Mouse (Mus musculus) left cerebral cortex, postnatal 14 days (tissue): Measurements from ENCODE around the gene Adcy5. TPM values are rescaled to one million over a fixed set of nuclear protein-coding genes. Genes with fewer than 3 reads are reported as not detected.
A peak's percentile ranks its signal among the peaks of the same experiment; 100 is the strongest.

Experiments used
- DNase-seq, 2 experiments: peaks; one replicate each; pipeline ENCODE4 v3.0.0; 2021 to 2022; ENCODE audit warnings: low spot score in 2 of 2, mixed read lengths in 1 of 2
- intact Hi-C: fragments of 180-260 bp; cut with DNase I; formaldehyde crosslinking; loops from one replicate; pipeline ENCODE4 v1.15.1; 2025
- total RNA-seq, 2 experiments: library from RNA; stranded (reverse); gene quantifications; 2 replicates each; pipeline ENCODE4 v1.2.3; 2021

Gene Adcy5
- total RNA-seq, 2 experiments from 2014 or later = 87.4 to 95.7 TPM

DNA sequence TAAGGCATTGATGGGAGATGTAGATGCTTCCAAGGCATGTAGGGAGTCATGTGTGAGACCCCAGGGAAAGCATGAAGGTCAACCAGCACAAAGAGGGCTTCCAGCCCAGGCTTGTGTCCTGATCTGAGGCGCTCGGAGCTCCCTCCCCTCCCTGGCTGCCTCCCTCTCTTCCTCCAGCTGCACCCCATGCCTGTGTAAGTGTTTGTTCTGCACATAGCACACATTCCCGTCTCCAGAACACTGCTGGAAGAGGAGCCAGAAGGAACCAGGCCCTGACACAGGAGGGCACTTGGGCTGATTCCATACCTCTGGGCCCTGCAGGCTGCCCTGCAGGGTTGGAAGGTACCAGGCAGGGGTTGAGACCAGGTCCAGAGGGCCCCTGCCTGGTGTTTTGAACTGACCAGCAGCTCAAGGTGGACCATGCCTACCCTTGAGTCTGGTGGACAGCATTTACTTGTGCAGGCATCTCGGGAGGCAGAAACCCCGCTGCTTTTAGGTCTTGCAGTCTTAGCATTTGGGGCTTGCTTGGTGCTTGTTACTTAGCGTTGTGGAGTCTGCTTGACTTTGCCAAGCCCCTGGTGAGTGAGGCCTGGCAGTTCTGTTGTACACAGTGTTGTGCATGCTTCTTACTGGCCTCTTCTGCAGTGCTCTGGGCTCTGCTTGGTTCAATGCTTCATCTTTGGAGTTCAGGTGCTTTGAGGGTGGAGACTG, 45.2 kb downstream of the Adcy5 start:
- intact Hi-C loops = no loop called here
- DNase-seq = no peak

DNA sequence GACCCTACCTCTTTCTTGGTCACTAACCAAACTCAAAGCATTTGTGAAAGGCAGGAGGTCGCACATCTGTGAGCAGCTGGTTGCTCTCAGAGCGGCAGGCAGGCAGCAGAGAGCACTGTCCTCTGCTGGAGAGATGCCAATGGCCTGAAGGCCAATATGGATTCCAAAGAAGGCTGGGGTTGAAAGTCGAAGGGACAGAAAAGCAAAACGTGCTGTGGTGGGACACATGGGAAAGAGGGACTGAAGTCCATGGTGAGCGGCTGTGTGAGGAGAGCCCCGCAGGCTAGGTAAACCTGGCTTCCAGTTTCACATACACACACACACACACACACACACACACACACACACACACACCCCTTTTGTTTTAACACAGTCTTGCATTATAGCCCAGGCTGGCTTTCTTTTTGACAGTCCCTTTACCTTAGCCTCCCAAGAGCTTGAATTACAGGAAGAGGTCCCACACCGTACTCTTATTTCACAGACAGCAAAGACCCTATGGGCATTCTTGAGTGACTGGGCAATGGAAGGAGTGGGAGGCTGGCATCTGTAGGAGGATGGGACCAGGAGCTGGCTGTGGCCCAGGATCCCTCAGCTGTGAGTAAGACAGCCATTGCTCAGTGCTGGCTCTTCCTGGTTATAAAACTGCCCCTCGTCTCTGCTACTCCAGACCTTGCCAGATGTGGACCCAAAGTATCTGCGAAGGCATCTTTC, 45.9 kb downstream of the Adcy5 start:
- DNase-seq = peak in 1 of 2 experiments; percentile 28
- intact Hi-C loops = no loop called here

DNA sequence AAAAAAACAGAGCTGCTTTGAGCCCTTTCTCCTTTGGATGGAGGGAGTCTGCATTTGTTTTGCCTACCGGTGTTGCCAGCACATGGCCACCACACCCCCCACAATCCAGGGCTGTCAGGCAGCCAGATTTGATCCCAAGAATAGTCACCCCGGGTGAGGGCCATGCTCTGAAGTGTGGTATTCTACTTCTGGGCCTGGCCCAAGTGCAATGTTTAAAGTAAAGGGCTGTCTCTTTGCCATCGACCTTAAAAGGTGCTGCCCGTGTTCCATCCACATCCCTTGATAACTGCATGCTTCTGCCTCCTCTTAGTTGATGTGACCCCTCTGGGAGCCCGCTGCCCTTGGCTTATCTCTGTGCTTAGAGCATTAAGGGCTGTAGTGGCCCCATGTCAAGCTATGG, 46.6 kb downstream of the Adcy5 start:
- DNase-seq = no peak
- intact Hi-C loops = no loop called here

DNA sequence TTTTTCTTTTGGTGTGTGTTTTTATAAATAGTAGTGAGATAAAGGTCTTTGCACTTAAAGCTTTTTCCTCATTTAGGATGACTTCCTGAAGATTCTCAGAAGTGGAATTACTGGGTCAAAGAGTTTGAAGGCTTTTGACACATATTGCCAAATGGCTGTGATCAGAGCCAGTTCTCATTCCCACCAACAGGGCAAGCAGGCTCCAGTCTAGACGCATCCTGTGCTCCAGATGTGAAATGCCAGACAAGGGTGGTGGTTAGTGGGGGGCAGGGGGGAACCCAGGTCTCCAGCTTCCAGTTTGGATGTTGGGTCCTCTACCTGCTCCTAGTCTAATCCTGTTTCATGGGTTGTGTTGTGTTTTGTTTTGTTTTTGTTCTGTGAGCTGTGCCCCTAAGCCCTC, 48.8 kb downstream of the Adcy5 start:
- no peak for DNase-seq
- intact Hi-C loops = no loop called here

DNA sequence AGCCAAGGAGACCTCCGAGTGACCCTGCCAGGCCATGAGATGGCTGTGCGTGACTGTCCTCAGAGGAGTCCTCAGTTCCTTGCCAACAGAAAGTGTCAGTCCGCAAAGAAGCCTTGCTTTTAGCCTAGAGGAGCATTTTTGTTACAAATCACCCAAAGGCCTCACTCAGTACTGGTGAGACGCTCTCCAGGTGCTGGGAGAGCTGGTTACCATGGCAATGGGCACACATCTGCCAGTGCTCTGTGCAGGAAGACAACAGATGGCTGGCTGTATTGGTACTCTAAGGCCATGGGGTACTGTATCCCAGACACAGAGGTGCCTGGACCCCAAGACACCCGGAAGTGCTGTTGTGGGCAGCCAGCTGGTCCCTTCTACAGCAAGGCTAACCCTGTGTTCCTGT, 51.0 kb downstream of the Adcy5 start:
- intact Hi-C loops = no loop called here
- no peak for DNase-seq

DNA sequence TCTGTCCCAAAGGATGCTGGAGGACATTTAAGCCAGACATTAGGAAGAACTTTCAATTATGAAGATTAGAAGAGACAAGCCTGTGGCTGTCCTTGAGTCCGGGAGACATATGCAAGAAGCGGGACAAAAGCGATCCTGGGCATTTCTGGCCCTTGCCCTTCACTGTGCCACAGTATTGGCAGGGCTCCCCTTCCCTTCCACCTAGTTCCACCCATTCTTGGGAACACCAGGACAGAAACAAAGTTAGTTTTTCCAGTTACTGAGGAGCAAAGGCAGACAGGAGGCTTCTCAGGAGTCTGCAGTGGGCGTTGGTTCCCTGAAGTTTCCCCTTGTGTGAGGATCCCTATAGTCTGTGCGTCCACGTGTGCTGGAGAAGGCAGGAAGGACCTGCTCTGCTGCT, 51.7 kb downstream of the Adcy5 start:
- intact Hi-C loops = no loop called here
- no peak for DNase-seq

DNA sequence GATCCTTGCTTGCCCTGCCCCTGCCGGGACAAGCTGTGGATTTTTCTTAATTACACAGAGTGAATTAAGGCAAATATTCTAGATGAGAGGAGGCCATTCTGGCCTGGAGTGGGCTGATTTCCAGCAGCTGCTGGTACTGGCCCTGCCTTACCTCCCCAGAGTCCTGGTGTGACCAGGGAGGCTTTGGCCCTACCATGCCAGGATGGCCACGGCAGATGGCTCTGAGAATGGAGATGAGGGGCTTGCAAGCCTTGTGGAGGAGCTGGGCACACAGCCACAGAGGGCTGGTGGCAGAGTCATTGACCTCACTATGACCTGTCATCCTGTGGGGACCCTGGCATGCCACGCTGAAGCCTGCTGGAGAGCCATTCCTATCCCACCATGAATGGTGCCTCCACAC, 54.1 kb downstream of the Adcy5 start:
- DNase-seq = no peak
- intact Hi-C loops = no loop called here

DNA sequence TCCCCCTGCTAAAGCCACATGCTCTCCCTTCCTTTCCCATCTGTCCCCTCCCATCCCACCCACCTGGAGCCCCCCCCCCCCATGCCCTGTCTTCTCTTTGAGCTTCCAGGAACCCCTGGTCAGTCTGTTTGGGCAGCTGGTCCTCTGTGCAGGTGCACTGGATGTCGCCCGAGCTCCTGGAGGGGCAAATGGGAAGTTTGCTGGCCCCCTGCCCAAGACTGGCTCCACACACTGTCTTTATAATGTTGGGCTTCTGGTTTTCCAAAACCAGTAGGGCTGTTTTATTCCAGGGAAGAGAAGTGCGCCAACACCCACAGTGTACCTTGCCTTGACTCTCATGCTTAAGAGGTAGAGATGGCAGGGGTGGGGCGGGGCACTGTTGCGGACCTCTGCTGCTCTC, 55.1 kb downstream of the Adcy5 start:
- intact Hi-C loops = no loop called here
- DNase-seq = no peak

DNA sequence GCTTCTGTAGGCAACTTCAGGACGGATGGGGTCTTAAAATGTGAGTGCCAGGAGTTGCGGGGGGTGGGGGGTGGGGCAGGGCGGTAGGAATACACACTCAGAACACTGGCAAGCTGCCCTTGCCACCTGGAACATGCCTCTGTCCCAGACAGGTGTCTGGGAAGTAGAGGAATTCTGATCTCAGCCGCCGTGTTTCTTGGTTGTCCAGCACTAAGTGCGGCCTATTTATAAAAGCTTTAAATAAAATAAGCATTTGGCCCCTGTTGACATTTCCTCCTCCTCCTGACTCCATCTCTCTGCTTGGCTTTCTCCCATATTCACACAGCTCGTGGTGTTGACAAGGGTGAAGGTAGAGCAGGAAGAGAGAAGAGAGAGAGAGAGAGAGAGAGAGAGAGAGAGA, 60.4 kb downstream of the Adcy5 start:
- intact Hi-C loops = no loop called here
- DNase-seq = no peak

DNA sequence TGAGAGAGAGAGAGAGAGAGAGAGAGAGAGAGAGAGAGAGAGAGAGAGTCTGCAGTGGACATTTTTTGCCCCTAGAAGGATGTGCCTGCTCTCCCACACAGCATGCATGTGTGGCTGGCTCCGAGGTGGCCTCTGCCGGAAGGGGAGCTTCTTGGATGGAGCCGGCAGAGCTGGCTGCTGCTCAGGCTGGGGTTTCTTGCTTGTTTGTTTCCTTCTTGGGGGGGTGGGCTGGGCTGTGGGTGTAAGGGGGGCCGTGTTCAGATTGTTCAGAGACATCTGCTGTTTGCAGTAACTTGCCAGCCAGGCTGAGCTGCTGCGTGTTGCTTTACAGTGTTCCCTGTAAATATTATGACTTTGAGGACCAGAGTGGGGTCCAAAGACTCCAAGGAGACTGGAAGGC, 60.8 kb downstream of the Adcy5 start:
- intact Hi-C loops = no loop called here

DNA sequence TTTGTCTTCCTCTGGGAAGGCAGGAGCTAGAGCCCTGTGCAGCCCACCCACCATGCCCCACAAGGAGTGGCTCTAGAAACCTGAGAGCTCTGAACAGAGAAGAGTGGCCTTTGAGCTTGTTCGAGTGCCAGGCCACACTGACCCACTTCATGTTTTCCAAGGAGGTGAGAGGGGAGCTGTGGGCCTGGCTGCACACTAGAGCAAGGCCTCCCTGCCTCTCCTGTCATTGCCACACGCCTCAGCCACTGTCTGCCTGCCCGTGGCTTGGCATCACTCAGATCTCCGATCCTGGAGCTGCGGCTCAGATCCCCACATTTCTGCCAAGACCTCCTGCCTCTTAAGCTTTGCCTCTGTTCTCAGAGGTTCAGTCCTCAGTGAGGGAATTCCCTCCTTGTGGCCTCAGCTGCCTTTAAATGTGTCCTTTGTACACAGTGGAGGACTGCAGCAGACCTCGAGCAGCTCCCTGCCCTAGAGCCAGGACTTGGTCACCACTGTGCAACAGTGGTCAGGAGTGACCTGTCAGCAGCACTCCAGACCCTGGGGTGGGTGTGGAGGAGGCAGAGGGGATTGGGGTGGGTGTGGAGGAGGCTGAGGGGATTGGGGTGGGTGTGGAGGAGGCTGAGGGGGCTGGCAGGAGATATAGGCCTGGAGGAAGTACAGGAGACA, 62.3 kb downstream of the Adcy5 start:
- intact Hi-C loops = no loop called here
- no peak for DNase-seq

More for the DNA sequence above, 60.8 kb downstream of the Adcy5 start:
- peak; percentile 16 to 35 for DNase-seq

DNA sequence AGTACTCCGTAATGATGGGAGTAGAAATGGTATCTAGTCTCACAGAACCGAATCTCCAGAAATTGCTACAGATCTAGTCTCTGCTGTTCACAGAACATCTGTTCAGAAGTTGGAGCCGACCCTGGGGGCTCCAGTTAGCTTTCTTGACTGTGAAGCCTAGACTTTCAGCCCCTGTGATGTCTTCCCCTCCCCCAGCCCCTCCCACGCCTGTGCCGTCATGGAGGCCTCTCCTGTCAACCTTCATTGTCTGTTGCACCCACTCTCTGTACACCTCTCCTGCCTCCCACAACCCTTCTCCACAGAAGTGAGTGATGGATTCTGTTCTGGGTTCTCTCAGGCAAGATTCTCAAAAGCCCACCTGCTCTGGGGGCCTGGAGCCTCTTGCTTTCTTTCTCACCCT, 65.7 kb downstream of the Adcy5 start:
- DNase-seq = peak in 1 of 2 experiments; percentile 47
- intact Hi-C loops = no loop called here

DNA sequence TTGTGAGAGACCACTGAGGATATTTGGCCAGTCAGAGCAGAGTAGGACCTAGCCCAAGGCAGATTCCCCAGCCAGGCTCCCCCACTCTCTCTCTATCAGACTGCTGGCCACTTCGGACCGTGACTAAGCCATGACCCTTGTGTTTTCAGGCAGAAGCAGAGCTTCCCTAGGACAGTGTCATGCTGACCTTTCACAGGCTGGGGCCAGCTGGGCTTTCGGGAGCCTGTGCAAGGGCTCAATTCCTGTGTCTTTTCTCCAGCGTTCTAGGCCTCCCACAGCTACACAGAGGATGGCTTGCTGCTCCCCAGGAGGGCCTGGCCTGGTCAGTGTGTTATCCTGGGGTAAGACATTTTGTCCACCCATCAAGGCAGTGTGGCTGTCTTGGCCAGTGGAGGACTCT, 66.9 kb downstream of the Adcy5 start:
- DNase-seq = no peak
- intact Hi-C loops = no loop called here

DNA sequence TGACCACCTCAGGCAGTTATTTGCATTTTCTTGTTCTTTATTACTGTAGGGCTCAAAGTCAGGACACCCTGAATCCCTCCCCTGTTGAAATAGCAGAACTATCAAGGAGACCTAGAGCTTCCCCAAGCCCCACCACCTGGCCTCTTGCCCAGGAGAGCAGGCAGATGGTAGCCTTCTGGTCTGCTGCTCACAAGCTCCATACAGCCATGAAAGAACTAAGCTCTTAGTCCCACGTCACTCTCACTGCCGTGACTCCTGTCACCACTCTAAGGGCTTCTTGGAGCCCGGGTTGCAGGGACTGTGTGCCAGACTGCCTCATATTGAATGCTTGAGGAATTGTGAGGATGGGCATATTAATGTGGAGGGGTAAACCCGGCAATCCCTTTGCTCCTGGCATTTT, 69.3 kb downstream of the Adcy5 start:
- DNase-seq = no peak
- intact Hi-C loops = no loop called here

DNA sequence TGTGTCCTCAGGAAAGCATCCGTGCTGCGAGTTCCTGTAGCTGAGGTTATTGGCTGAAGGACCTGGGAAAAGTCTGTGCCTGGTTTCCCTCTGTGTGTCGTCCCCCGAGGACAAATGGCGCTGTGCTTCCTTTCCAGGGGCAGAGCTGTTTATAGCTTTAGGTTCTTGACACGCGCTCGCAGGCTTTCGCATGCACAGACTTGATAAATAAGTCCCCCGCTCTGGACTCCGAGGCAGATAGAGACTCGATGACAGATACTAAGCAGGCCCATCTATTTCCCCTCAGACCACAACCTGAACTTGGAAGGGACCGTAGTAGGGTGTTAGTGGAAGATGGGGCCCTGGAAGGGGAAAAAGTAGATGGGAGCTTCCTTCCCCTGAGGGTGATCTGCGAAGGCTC, 70.0 kb downstream of the Adcy5 start:
- no peak for DNase-seq

DNA sequence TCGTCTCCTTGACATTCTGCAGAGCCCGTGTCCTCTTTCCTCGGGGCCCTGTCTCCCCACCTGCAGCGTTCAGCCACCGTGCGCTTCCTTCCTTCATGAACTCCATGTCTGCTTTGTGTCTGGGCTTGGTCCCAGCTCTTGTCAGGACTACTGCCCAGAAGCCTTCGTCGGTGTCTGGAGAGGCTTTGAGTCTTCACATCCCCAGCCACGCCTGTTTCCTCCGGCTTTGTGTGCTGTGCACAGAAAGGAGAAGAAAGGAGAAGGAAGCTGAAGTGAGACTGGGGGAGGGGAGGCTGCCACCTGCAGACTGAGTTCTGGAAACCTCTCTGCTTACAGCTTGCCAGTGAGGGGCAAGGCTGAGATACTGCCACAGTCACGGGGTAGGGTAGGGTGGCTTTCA, 74.9 kb downstream of the Adcy5 start:
- intact Hi-C loops = no loop called here
- DNase-seq = no peak

More for the DNA sequence above, 70.0 kb downstream of the Adcy5 start:
- intact Hi-C loops = no loop called here

DNA sequence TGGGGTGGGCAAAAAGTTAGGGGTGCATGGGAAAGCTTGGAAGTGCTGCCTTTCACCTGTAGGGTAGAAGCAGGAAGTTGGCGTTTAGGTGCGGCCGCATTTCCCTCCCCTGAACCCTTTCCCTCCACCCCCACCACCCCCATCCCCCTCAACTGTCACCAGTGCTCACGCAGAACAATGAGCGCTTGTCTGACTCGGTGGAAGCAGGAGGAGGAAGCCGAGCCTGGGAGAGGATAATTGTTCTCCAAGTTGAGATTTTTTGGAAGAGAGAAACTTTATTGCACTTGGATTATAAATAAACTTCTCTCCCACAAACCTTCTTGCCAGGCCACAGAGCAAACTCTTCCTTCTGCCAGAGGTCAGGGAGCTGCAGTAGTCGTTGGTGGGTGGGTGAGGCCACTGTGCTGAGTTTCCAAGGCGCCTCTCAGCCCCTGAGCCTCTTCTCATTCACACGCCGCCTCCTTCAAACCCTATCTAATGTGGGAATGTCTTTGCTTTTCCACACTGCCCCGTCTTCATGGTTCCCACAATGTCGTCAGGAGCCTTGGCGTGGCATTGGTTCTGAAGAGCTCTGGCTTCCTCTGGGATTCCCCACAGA, 77.6 kb downstream of the Adcy5 start:
- DNase-seq = no peak
- intact Hi-C loops = no loop called here

DNA sequence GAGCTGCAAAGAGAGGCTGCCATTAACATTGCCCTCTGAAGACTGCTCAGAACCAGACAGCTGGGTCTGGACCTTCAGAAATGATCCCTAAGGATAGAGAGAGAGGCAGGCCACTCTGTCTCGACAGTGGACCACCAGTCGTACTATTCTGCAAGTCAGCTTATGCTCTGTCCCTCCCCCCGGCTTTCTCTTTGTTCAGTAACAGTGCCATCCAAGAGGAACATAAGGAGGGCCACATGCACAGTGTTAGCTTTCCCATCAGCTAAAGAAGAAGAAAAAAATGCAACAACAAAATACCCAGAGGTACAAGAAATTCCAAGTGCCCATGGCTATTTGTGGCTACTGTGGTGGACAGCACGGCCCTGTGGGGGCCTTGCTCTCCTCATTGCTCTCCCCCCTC, 78.7 kb downstream of the Adcy5 start:
- DNase-seq = no peak
- intact Hi-C loops = no loop called here

DNA sequence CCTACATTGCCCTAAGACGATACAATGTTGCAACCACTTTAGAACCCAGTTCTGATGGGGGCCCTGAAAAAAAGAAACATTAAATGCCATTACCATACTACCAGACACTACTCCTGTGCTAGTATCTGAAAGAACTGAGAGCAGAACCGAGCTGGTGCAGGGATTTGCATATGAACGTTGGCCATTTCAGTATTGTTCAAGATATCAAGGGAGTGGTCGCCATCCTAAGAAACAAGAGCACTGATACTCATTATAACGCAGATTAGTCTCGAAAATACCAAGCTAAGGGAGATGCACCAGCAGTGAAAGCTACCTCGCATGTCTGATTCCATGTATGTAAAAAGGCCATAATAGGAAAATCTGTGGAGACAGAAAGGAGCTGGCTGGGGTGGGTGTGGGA, 82.4 kb downstream of the Adcy5 start:
- intact Hi-C loops = no loop called here
- DNase-seq = no peak

DNA sequence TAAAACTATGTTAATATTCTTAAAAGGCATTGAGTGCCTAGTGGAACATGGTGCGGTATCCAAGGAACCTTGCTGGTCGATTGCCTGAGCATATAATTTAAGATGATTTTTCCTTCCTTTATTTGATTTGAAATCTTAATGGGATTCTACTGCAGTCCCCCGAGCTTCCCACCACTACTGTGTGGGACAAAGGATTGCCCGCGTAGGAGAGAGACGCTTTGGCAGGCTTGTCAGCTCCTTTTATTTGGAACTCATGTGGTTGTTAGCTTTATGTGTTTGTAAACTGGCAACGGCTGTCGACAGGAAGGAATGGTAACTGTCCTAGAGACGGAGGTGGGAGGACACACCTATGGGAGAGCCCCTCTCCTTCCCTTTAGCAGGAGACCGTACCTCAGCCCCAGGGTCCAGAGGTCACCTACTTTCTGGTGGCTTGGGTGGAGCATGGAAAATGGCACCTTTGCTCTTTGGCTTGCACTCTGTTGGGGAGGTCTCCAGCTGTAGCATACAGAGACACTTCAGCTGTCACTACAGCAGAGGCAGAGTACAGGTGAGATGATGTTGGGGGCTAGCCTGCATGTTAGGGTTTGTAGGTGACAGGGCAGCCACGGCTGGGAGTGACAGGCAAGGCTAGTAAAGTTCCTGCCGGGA, 84.8 kb downstream of the Adcy5 start:
- intact Hi-C loops = no loop called here
- no peak for DNase-seq
